Mouse (Mus musculus) liver, adult 2 months (tissue): ENCODE results near the gene Trim17. TPM values are rescaled to one million over a fixed set of nuclear protein-coding genes. Genes with fewer than 3 reads are reported as not detected.
A peak's percentile ranks its signal among the peaks of the same experiment; 100 is the strongest.

Experiments
- DNase-seq: peaks from one replicate; pipeline ENCODE4 v3.0.0-alpha.2; 2011; ENCODE audit warnings: low read depth, low spot score; ENCODE audit errors: extremely low read depth
- H3K27ac ChIP-seq: fragments of 200-500 bp; replicated peaks from 2 replicates; pipeline ENCODE4 v1.5.1; 2012; ENCODE audit warnings: low read depth, mild to moderate bottlenecking, control low read depth, inconsistent platforms, low read length; ENCODE audit not compliant: insufficient read depth
- H3K27me3 ChIP-seq: fragments of 200-500 bp; 2 replicates; pipeline ENCODE4 v1.6.1; 2012; ENCODE audit warnings: mild to moderate bottlenecking, moderate library complexity, low read length, inconsistent platforms; ENCODE audit not compliant: control insufficient read depth, insufficient read depth
- H3K36me3 ChIP-seq: fragments of 200-500 bp; 2 replicates; pipeline ENCODE4 v1.6.1; 2012; ENCODE audit warnings: low read length, inconsistent platforms; ENCODE audit not compliant: control insufficient read depth, insufficient read depth
- H3K4me1 ChIP-seq: fragments of 200-500 bp; 2 replicates; pipeline ENCODE4 v1.6.1; 2011; ENCODE audit warnings: low read length; ENCODE audit not compliant: control insufficient read depth, insufficient read depth
- H3K4me3 ChIP-seq: fragments of 200-500 bp; 2 replicates; pipeline ENCODE4 v1.5.1; 2011; ENCODE audit warnings: low read depth, mild to moderate bottlenecking, control low read depth, low read length, moderate library complexity; ENCODE audit not compliant: insufficient read depth
- H3K79me2 ChIP-seq: fragments of 200-500 bp; 2 replicates; pipeline ENCODE4 v1.6.1; 2012; ENCODE audit warnings: inconsistent platforms, mild to moderate bottlenecking, low read length, moderate library complexity; ENCODE audit not compliant: control insufficient read depth, insufficient read depth
- H3K9ac ChIP-seq: fragments of 200-500 bp; 2 replicates; pipeline ENCODE4 v1.6.1; 2012; ENCODE audit warnings: low read depth, mild to moderate bottlenecking, control low read depth, inconsistent platforms, low read length
- CTCF ChIP-seq: fragments of 200-500 bp; IDR thresholded peaks from 2 replicates; pipeline ENCODE4 v1.5.1; 2011; ENCODE audit warnings: low read depth, low read length, control low read depth
- POLR2A ChIP-seq: fragments of 200-500 bp; IDR thresholded peaks from 2 replicates; pipeline ENCODE4 v1.6.1; 2011; ENCODE audit warnings: low read length, control low read depth; ENCODE audit not compliant: insufficient read depth; ENCODE audit errors: extremely low read depth
- WGBS: fragments of 180-500 bp; shearing (Covaris S2); methylation state at CpG from one replicate; pipeline ENCODE4 v1.1.7; 2018; 5-methylcytosine and 5-hydroxymethylcytosine counted together
- polyA plus RNA-seq: library from polyadenylated mRNA; depleted of rRNA; stranded (reverse); fragments of >200 nt; gene quantifications from 2 replicates; pipeline ENCODE4 v1.2.3, GENCODE M21; 2012; rRNA removed
- total RNA-seq: library from RNA; depleted of rRNA; stranded (reverse); fragments of >200 nt; gene quantifications from 2 replicates; pipeline ENCODE4 v1.2.3, GENCODE M21; 2014; rRNA removed

The Trim17 gene
- total RNA-seq (under 0.01 TPM in 1 of 2 replicates, not detected in the other), polyA plus RNA-seq (0.04 TPM in 2 replicates)

DNA sequence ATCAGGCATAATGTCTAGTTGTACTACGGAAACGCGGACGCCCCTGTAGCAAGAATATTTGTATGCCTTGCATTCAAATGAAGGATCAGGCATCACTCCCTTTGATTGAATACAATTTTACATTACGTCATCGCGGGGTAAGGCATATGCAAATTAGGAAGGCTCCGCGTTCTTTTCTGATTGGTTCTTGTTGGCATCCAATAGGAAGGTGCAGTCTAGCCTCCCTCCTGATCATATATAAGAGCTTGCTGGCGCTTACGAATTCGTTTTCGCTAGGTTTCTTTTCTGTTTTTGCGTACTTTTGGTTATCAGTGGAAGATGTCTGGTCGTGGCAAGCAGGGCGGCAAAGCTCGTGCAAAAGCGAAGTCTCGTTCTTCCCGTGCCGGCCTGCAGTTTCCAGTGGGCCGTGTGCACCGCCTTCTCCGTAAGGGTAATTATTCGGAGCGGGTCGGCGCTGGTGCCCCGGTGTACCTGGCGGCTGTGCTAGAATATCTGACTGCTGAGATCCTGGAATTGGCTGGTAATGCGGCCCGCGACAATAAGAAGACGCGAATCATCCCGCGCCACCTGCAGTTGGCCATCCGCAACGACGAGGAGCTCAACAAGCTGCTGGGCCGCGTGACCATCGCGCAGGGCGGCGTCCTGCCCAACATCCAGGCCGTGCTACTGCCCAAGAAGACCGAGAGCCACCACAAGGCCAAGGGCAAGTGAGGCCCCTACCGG lies at the start of gene Trim17, which contains the start of gene Hist3h2a:
Gene Trim17 (plus strand): TSS at position 266 of the 723 bp plus-strand sequence.
Gene Hist3h2a (plus strand): TSS at position 266 of the 723 bp plus-strand sequence.
- Histone ChIP-seq H3K9ac (peak within 1 kb of the TSS; percentile 76), H3K4me3 (peak within 1 kb of the TSS; percentile 80), H3K27ac (peak within 1 kb of the TSS; percentile 78), H3K4me1 (peaks cover 9% of the 10 kb centered on the region; the same call in 1 of the 2 replicates), H3K79me2 (peaks cover 2% of the 10 kb centered on the region; the same call in 1 of the 2 replicates), H3K36me3 (0 out of 2 replicates have a peak, but pooled peaks cover 2% of the 10 kb centered on the region), H3K27me3 (no peaks in the 10 kb centered on the region)
- TF ChIP-seq POLR2A (peak; percentile 52; the same call in 1 of the 2 replicates), CTCF (peak; percentile 55)
- DNase-seq, result peak; percentile 95
- WGBS, result under 1% methylated on average over 49 of the region's 49 CpGs

DNA sequence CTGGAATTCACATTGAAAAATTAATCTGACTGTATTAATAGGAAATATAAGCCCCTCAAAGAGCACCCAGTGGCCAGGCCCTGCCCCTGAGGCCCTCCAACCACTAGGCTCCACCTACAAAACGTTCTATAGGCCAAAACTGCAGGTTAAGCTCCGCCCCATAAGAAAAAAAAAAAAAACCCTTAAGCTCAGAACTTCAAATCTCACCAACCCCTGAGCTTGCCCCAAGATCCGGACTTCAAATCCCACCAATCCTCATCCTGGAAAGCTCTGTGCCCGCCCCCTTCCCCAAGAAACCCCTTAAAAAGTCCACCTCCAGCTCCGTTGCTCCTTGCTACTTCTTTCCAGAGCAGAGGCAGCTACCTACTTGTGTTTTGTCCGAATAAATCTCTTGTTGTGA lies 49.6 kb upstream of the Trim17 start:
- no peaks in the 10 kb centered on the region for H3K27me3 ChIP-seq
- H3K79me2 ChIP-seq, result peaks cover 3% of the 10 kb centered on the region; the same call in 1 of the 2 replicates
- 68% methylated on average over 6 of the region's 6 CpGs for WGBS
- peaks cover 15% of the 10 kb centered on the region for H3K36me3 ChIP-seq
- no peak overlapping the region for H3K9ac ChIP-seq
- H3K4me3 ChIP-seq, result no peak overlapping the region
- TF ChIP-seq POLR2A, result no peak
- TF ChIP-seq CTCF, result no peak
- DNase-seq, result no peak
- H3K27ac ChIP-seq, result no peak overlapping the region
- H3K4me1 ChIP-seq, result peaks cover 4% of the 10 kb centered on the region

DNA sequence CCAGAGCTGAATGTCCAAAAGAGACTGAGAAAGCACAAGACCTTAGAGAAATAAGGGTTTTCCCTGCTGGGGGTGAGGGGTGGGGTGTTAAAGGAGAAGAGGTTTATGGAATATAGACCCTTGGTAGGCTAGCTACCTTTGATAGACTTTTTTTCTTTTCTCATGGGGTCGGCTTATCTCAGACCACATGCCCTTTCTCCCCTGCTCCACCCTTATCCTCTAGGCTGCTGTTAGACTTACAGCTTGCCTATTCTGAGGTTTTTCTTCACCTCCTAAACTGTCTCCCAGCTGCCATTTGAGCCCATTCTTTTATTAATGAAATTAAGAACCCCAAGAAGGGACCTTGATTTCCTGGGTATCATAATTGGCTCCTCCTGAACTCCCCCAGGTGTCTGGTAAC lies 40.7 kb upstream of the Trim17 start:
- Histone ChIP-seq H3K36me3 (no peaks in the 10 kb centered on the region), H3K9ac (no peak overlapping the region), H3K27me3 (no peaks in the 10 kb centered on the region), H3K4me3 (no peak overlapping the region), H3K27ac (no peak overlapping the region), H3K79me2 (no peaks in the 10 kb centered on the region), H3K4me1 (no peaks in the 10 kb centered on the region)
- WGBS, result 80% methylated on average over 1 of the region's 1 CpGs
- TF ChIP-seq CTCF (no peak), POLR2A (no peak)
- DNase-seq, result no peak

- H3K27ac ChIP-seq, result peak overlapping the region; percentile 56
- DNase-seq, result peak; percentile 44
- H3K79me2 ChIP-seq, result no peaks in the 10 kb centered on the region
- H3K4me3 ChIP-seq, result peak overlapping the region; percentile 54
- peak overlapping the region; percentile 69 for H3K9ac ChIP-seq
- H3K36me3 ChIP-seq, result no peaks in the 10 kb centered on the region
- TF ChIP-seq CTCF (peak; percentile 2; the same call in 1 of the 2 replicates), POLR2A (no peak)
- H3K4me1 ChIP-seq, result no peaks in the 10 kb centered on the region
- no peaks in the 10 kb centered on the region for H3K27me3 ChIP-seq
- 5% methylated on average over 17 of the region's 17 CpGs for WGBS
Observed at GRCm38 (mm10) chr11:58914461-58915028, 39.9 kb upstream of the Trim17 start.

DNA sequence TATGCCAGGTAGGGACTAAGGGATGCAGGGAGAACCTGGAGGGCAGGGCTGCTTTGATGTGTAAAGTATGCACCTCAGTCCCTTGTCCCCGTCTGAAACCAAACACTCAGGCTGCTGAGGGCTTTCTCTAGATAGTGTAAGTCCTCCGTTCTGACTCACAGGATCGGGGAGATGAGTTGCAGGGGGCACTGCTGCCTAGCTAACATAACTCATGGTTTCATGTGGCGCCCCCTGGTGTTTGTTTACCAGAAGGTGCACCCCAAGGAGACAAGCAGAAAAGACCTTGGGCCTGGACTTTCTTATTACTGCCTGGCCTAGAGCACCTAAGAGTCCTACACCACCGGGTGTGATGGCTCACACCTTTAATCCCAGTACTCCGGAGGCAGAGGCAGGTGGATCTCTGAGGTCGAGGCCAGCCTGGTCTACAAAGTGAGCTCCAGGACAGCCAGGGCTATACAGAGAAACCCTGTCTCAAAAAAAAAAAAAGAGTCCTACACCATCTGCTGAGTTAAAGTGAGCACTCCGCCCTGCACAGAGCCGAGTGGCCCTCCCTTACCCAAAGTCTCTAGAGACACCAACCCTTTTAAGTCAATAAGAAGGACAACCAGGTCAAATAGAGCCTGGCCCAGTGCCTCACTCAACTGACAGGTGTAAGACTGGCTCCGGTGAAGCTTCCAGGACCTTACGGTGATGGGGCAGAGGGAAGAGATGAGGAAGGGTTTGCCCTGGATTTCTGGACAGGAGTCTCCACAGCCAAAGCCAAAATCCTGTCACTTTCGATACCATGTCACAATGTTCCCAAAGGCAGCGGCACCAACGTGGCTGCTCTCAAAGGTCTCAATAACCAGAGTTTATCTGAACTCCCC lies 37.4 kb upstream of the Trim17 start:
- Histone ChIP-seq H3K27ac (no peak overlapping the region), H3K79me2 (no peaks in the 10 kb centered on the region), H3K27me3 (no peaks in the 10 kb centered on the region), H3K36me3 (no peaks in the 10 kb centered on the region), H3K9ac (no peak overlapping the region), H3K4me3 (no peak overlapping the region), H3K4me1 (no peaks in the 10 kb centered on the region)
- peak; percentile 54 for TF ChIP-seq CTCF
- no peak for TF ChIP-seq POLR2A
- peak; percentile 31 for DNase-seq
- 37% methylated on average over 14 of the region's 14 CpGs for WGBS
